ENCODE assay signal across 9 mouse cellular contexts in the genomic region with DNA sequence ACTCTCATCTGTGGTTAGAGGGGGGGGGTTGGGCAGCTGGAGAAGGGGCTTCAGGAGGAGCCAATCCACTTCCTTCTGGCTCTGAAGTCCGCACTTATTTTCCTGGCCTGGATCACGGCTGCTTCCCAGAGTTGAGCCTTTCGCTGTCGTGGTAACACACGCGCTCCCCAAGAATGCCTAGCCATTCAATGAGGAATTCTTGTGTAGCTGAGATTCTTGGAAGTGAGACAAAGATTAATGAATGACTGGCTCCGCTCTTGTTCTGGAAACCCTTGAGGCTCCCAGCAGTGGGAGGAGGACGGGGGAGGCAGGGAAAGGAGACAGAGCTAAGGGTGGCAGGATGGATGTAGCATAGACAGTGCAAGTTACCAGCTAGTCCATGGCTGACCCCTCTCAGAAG. TPM values are rescaled to one million over a fixed set of nuclear protein-coding genes. Genes with fewer than 3 reads are reported as not detected.
A peak's percentile ranks its signal among the peaks of the same experiment; 100 is the strongest.
DNase-seq lines count a peak whose midpoint lies in the region; ATAC-seq lines count a peak whose summit lies in the region.
"Had no signal": no experiment of that assay in that cellular context is flagged by ENCODE, and none has a peak within 500 bp of the region (broad histone marks: within the 10 kb centered on the region; RNA-seq: fewer than 3 reads in every experiment).

No protein-coding gene starts in this region.

- peaks cover 4% of the 10 kb centered on the region; the same call in 1 of the 2 replicates for H3K36me3 ChIP-seq in embryonic facial prominence, embryonic 10.5 days (replicated peaks)
- no peaks in the 10 kb centered on the region for H3K36me3 ChIP-seq in hindbrain, embryonic 14.5 days (replicated peaks; ENCODE audit: control insufficient read depth, insufficient read depth)
- H3K36me3 ChIP-seq in midbrain, embryonic 13.5 days, result no peaks in the 10 kb centered on the region

- H3K9ac ChIP-seq in hindbrain, embryonic 14.5 days, result no peak overlapping the region
- no peak overlapping the region for H3K9ac ChIP-seq in midbrain, embryonic 13.5 days (replicated peaks)

- no peaks in the 10 kb centered on the region for H3K9me3 ChIP-seq in embryonic facial prominence, embryonic 10.5 days
- no peaks in the 10 kb centered on the region for H3K9me3 ChIP-seq in hindbrain, embryonic 14.5 days (ENCODE audit: control insufficient read depth, low read length)
- no peaks in the 10 kb centered on the region for H3K9me3 ChIP-seq in midbrain, embryonic 13.5 days

- H3K4me1 ChIP-seq in embryonic facial prominence, embryonic 10.5 days, result peaks cover 32% of the 10 kb centered on the region
- peaks cover 17% of the 10 kb centered on the region; the same call in 1 of the 2 replicates for H3K4me1 ChIP-seq in hindbrain, embryonic 14.5 days (replicated peaks; ENCODE audit: control insufficient read depth, insufficient read depth, low read length)
- H3K4me1 ChIP-seq in midbrain, embryonic 13.5 days (replicated peaks), result peaks cover 29% of the 10 kb centered on the region
- H3K4me1 ChIP-seq: megakaryocyte, embryonic 14.5 days had no signal

- no peak overlapping the region for H3K4me3 ChIP-seq in embryonic facial prominence, embryonic 10.5 days
- no peak overlapping the region for H3K4me3 ChIP-seq in hindbrain, embryonic 14.5 days (replicated peaks; ENCODE audit: low read length)
- H3K4me3 ChIP-seq in midbrain, embryonic 13.5 days (replicated peaks), result no peak overlapping the region
- H3K4me3 ChIP-seq: megakaryocyte, embryonic 14.5 days had no signal

- no peak overlapping the region for H3K4me2 ChIP-seq in hindbrain, embryonic 14.5 days (replicated peaks)
- no peak overlapping the region for H3K4me2 ChIP-seq in midbrain, embryonic 13.5 days (replicated peaks)

- H3K27me3 ChIP-seq in embryonic facial prominence, embryonic 10.5 days (replicated peaks; ENCODE audit: low read depth, poor library complexity, severe bottlenecking), result no peaks in the 10 kb centered on the region
- no peaks in the 10 kb centered on the region for H3K27me3 ChIP-seq in hindbrain, embryonic 14.5 days (ENCODE audit: control insufficient read depth, insufficient read depth, low read length)
- no peaks in the 10 kb centered on the region for H3K27me3 ChIP-seq in midbrain, embryonic 13.5 days
- H3K27me3 ChIP-seq: megakaryocyte, embryonic 14.5 days had no signal

- DNase-seq in adrenal gland, adult 2 months, result peak; percentile 11
- DNase-seq in adrenal gland, postnatal 4 days (ENCODE audit: low spot score in 2 of 2), result no peak
- DNase-seq in embryonic facial prominence, embryonic 10.5 days (ENCODE audit: low spot score), result peak; percentile 20
- peak; percentile 79 for DNase-seq in hindbrain, embryonic 14.5 days (ENCODE audit: low spot score)
- peak; percentile 31 to 45 for DNase-seq in left cerebral cortex, adult 18-20 months (ENCODE audit: low spot score in 2 of 2)

- H3K27ac ChIP-seq in embryonic facial prominence, embryonic 10.5 days (replicated peaks), result no peak overlapping the region; the same call in 1 of the 2 replicates
- no peak overlapping the region; the same call in 1 of the 2 replicates for H3K27ac ChIP-seq in hindbrain, embryonic 14.5 days
- no peak overlapping the region for H3K27ac ChIP-seq in midbrain, embryonic 13.5 days

- peak; percentile 87 for ATAC-seq in hindbrain, embryonic 14.5 days (ENCODE audit: low FRiP score)
- ATAC-seq in midbrain, embryonic 13.5 days, result peak; percentile 90
- no peak for ATAC-seq in erythroblast, adult 5-6 weeks (replicated peaks; ENCODE audit: low FRiP score, poor library complexity, severe bottlenecking)
- ATAC-seq in granulocyte monocyte progenitor cell, adult 5-6 weeks (replicated peaks; ENCODE audit: poor library complexity, severe bottlenecking), result no peak

- WGBS in embryonic facial prominence, embryonic 10.5 days, result 59% methylated on average over 8 of the region's 8 CpGs
- 9% methylated on average over 8 of the region's 8 CpGs for WGBS in hindbrain, embryonic 14.5 days
- WGBS in midbrain, embryonic 13.5 days, result 10% methylated on average over 8 of the region's 8 CpGs

RNA-seq across cellular contexts. Expression of gene Daam2, which starts 24.9 kb away (rescaled TPM):
- total RNA-seq in adrenal gland, adult 2 months (2021), result 10 to 100 TPM; 29.8 to 35.9 TPM
- polyA plus RNA-seq in adrenal gland, adult 2 months (2012; rRNA removed), result 8.2 and 9.3 TPM in 2 replicates
- total RNA-seq in adrenal gland, postnatal 4 days (2021), result 10 to 100 TPM; 38.3 to 39.6 TPM
- 4.8 and 6.1 TPM in 2 replicates for polyA plus RNA-seq in embryonic facial prominence, embryonic 10.5 days (2016; fragmentation: Nextera tagmentation; extraction: Ambion mirVana)
- 3.1 and 3.2 TPM in 2 replicates for polyA plus RNA-seq in hindbrain, embryonic 14.5 days (2014; fragmentation: Nextera tagmentation; extraction: Ambion mirVana)
- total RNA-seq in left cerebral cortex, adult 18-20 months (2021), result 10 to 100 TPM; 40.7 to 45.9 TPM
- 1.6 and 1.7 TPM in 2 replicates for polyA plus RNA-seq in midbrain, embryonic 13.5 days (2015; fragmentation: Nextera tagmentation; extraction: Ambion mirVana)
- total RNA-seq in erythroblast, adult 5-6 weeks (2015; ENCODE audit: low replicate concordance), result not detected in 2 replicates
- 0.56 TPM in 1 of 2 replicates, not detected in the other for total RNA-seq in erythroblast, adult 5-6 weeks (2017; ENCODE audit: low replicate concordance)
- not detected in 2 replicates for total RNA-seq in granulocyte monocyte progenitor cell, adult 5-6 weeks (2014; fragmentation: Nextera tagmentation)
- total RNA-seq in granulocyte monocyte progenitor cell, adult 5-6 weeks (2017), result 0.04 TPM in 1 of 2 replicates, not detected in the other

Comparison
In these comparisons a context has a peak if more than half of its experiments do, and no peak if none do; other contexts are left out.
1. DNase-seq: peak in adrenal gland, adult 2 months (single experiment), embryonic facial prominence, embryonic 10.5 days (single experiment), hindbrain, embryonic 14.5 days (single experiment) and left cerebral cortex, adult 18-20 months (2 of 2); none in adrenal gland, postnatal 4 days (0 of 2).
2. ATAC-seq: peak in hindbrain, embryonic 14.5 days (single experiment) and midbrain, embryonic 13.5 days (single experiment); none in erythroblast, adult 5-6 weeks (single experiment) and granulocyte monocyte progenitor cell, adult 5-6 weeks (single experiment).
3. RNA of gene Daam2, which starts 24.9 kb away (total RNA-seq): 40.7 to 45.9 TPM in left cerebral cortex, adult 18-20 months, 38.3 to 39.6 TPM in adrenal gland, postnatal 4 days and 29.8 to 35.9 TPM in adrenal gland, adult 2 months; 0.56 TPM in erythroblast, adult 5-6 weeks and 0.04 TPM in granulocyte monocyte progenitor cell, adult 5-6 weeks; every median in the first group is over 10 times any median in the second.